Mouse (Mus musculus) testis, adult 2 months (tissue): ENCODE measurements at regions not wholly inside any gene's neighbourhood (a gene's known extent, or its start where the extent isn't known, plus 50 kb on each side); places are given as distances from the start of the nearest gene placed in this dataset.

Experiments used
- CTCF ChIP-seq: fragments of 200-500 bp; IDR thresholded peaks from 2 replicates; pipeline ENCODE4 v1.5.1; 2012; ENCODE audit warnings: low read depth, mild to moderate bottlenecking, inconsistent platforms, low read length, moderate library complexity; ENCODE audit not compliant: control insufficient read depth, insufficient read depth, insufficient replicate concordance
- POLR2A ChIP-seq: fragments of 200-500 bp; IDR thresholded peaks from 2 replicates; pipeline ENCODE4 v1.6.1; 2012; ENCODE audit warnings: low read depth, mild to moderate bottlenecking, inconsistent platforms, low read length, moderate library complexity; ENCODE audit not compliant: control insufficient read depth

- TF ChIP-seq POLR2A: no peak
- no peak for TF ChIP-seq CTCF
Measured at GRCm38 (mm10) chr1:165020960-165021563, 85.7 kb upstream of the Xcl1 start.
